Mouse (Mus musculus) CH12F3 (cell line): ENCODE data around the gene Ano9.

Source experiments
- in situ Hi-C: fragments of 300-500 bp; cut with MboI; formaldehyde crosslinking; loops from 2 replicates; pipeline ENCODE4 v1.14.3; 2020; ENCODE audit warnings: low sequenced_read_pairs

The Ano9 gene

DNA sequence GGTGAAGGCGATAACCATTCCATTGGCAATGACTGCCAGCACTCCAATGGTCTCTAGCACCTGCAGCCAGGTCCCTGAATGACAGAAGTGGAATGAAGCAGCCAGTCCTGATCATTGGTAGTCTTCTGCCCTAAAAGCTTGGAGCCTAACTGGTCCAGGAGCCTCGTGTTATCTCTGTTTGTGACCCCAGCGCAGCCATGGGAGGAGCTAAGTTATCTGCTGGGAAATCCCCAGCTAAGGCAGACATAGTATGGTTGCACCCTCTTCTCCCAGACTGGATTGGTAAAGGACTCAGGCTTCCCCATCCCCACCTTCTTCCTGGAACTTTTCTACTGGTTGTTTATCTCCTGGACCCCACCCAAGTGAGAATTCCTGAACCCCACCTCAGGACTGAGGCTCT, 14.4 kb downstream of the Ano9 start:
- in situ Hi-C loops: no loop called here

DNA sequence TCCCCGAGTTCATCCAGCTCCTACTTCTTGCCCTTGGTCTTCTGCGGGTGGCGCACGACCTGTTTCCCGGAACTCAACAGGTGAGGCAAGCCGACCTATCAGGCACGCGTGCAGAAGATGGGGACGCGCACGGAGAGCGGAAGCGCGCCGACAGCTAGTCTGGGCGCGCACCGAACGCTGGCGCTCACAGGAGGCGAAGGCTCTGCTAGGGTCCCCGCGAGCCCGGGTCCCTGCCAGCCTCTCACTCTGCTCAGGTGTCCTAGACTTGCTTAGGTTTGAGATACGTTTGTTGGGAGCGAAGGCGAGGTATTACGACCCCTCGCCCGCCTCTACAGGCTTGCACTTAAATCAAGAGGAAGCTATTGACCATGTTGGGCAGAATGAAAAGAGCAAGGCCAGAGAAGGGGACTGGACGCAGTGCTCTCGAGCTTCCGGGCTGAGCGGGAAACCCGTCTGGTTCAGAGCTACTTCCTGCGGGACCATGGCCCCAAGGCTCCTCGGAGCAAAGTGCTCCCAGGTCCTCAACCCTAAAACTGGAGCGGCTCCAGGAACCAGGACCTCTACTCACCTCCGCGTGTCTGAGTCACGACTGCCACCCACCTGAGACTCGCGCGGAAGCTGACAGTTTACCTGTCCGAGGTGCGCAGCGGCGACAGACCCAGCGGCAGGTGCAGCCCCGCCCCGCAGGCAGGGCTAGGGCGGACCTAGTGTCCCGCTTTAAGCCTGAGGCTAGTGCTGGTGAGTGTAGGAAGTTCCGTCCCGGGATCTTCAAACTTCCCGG, 17.5 kb downstream of the Ano9 start, which contains the start of gene Sigirr:
Gene Sigirr, minus strand, starts transcription at position 662 of the 781 bp plus-strand sequence.
- in situ Hi-C loops: loop anchor here (5.0 to 25.0 kb wide), 2 partner anchors 72 to 262 kb away; partner anchors contain the start of gene Rnh1

DNA sequence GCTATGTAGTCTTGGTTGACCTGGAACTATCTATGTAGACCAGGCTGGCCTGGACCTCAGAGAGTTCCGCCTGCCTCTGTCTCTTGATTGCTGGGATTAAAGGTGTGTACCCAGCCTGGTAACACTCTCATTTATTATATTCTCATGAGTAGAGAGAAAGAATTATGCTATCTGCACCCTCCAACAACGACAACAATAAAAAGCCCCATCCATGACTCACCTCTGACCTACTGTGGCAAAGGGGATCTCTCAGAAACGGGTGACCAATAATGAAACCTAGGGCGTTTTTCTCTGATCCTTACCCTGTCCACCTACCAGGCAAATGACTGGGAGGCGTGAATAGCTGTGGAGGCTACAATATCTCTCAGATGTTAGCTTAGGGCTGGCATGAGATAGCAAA, 20.4 kb downstream of the Ano9 start:
- in situ Hi-C loops: loop anchor here (5.0 to 25.0 kb wide), 2 partner anchors 75 to 265 kb away; partner anchors contain the start of gene Rnh1

DNA sequence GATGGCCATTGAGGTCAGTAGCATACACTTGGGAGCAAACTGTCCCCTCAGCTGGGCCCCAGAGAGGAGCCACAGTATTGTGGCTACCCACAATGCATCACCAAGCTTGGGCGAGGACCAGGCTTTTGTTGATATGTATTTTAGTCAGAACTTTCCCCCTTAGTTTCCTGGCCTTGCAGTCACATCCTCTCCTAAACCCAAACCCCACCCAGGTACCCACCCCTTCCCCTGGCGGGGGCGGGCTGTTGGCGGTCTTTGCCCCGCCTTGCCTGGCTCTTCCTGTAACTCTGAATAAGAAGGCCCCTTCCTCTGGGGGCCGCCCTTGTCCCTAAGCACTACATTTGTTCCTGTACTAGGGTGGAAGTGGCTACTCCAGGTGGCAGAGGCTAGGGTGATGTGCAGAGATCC, 21.0 kb downstream of the Ano9 start:
- in situ Hi-C loops: loop anchor here (5.0 to 25.0 kb wide), 2 partner anchors 76 to 266 kb away; partner anchors contain the start of gene Rnh1

GRCm38 (mm10) chr7:141096021-141096420, 21.6 kb downstream of the Ano9 start:
- in situ Hi-C loops: loop anchor here (5.0 to 25.0 kb wide), 2 partner anchors 76 to 266 kb away; partner anchors contain the start of gene Rnh1

GRCm38 (mm10) chr7:141094487-141095205, 23.0 kb downstream of the Ano9 start:
- in situ Hi-C loops: loop anchor here (5.0 to 25.0 kb wide), 2 partner anchors 78 to 268 kb away; partner anchors contain the start of gene Rnh1

- in situ Hi-C loops: loop anchor here (25.0 kb wide), 1 partner anchor 268 kb away; no protein-coding TSS in a partner anchor
Measured at GRCm38 (mm10) chr7:141093950-141094349, 23.7 kb downstream of the Ano9 start.

DNA sequence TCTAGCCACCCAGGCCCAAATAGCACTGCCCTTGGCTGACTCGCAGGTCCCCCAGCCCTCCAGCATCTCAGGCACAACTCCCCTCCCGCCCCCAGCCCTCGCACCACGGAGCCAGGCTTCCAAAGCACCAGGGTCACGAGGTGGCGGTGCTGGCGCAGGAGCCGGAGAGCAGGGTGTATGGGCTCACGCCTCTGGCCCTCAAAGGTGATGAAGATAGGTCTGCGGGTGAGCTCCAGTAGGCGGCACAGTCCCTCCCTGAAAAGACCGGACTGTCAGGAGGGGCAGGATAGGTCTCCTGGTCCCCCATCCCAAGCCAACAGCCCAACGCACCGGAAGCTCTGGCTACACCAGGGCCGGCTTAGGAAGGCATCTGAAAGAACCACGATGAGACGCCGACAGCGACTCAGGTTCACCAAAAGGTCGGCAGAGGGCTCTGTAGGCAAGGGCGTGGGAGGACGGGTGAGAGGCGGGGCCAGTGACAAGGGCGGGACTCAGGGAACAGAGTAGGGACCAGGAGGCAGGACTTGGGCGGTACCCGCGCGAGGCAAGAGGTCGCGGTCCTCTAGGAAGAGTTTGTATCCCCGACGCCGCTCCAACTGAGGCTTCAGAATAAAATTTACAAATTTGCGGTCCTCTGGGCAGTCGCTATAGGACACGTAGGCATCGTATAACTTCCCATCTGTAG, 25.4 kb downstream of the Ano9 start:
- in situ Hi-C loops: loop anchor here (25.0 kb wide), 1 partner anchor 270 kb away; no protein-coding TSS in a partner anchor

DNA sequence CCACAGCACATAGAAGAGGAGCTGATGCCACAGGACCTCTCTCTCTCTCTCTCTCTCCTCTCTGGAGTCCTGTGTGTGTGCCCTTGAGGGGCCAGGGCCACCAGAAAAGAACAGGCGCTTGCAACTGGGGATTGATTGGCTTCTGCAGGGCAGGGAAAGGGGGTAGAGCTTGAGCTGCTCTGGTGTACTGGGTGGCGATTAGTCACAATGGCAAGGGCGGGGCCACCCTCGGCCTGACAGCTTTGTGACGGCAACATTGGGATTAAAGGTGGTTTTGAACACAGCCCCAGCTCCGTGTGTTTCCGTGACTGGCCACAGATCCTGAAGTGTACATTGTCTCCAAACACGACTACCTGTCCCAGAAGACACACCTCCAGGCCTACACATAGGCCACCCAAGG, 27.4 kb downstream of the Ano9 start:
- in situ Hi-C loops: loop anchor here (25.0 kb wide), 1 partner anchor 272 kb away; no protein-coding TSS in a partner anchor

DNA sequence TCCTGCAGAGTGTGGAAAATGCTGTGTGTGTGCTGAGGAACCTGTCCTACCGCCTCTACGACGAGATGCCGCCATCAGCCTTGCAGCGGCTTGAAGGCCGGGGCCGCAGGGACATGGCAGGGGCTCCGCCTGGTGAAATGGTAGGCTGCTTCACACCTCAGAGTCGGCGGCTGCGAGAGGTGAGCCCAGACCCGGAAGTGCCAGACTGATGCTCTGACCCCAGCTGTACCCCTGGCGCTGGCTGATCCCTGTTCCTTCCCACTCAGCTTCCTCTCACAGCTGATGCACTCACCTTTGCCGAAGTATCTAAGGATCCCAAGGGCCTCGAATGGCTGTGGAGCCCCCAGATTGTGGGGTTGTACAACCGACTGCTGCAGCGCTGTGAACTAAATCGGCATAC, 29.1 kb downstream of the Ano9 start:
- in situ Hi-C loops: loop anchor here (25.0 kb wide), 1 partner anchor 274 kb away; no protein-coding TSS in a partner anchor

DNA sequence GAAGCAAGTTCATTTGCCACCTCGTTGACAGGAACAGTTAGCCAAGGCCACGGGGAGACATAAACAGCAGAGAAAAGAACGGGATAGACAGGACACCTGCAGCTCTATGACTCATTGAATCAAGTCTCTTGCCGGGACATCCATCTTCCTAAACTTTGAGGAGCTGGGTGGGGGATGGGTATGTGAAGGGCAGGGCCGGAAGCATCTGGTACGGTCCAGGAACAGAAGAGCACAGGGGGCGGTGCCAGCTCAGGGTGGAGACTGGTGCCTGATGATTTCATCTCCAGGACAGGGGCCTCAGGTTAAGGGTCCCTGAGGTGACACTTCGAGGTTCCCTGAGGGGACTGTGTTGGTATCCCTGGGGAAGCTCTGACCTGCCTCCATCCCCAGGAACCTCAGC, 29.7 kb downstream of the Ano9 start:
- in situ Hi-C loops: loop anchor here (25.0 kb wide), 1 partner anchor 274 kb away; no protein-coding TSS in a partner anchor

GRCm38 (mm10) chr7:141079481-141080449, 37.8 kb downstream of the Ano9 start:
- in situ Hi-C loops: loop anchor here (25.0 kb wide), 1 partner anchor 283 kb away; no protein-coding TSS in a partner anchor

DNA sequence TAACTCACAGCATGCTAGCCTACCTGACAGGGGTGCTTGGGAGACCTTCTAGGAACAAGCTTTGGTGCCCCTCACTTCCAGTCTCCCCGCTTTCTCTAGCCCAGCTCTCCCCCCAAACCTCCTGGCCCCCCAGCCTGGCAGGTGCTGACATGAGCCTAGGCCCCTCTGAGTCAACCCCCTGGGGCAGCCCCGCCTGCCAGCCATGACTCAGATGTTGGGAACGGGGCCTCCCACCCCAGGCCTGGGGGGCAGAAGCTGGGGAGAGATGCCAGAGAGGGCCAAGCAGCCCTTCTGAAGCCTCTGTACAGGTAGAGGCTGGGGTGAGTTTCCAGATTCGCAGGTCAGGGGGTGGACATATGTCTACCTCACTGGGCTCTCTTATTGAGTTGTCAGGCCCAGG, 38.7 kb downstream of the Ano9 start:
- in situ Hi-C loops: loop anchor here (25.0 kb wide), 1 partner anchor 283 kb away; no protein-coding TSS in a partner anchor

DNA sequence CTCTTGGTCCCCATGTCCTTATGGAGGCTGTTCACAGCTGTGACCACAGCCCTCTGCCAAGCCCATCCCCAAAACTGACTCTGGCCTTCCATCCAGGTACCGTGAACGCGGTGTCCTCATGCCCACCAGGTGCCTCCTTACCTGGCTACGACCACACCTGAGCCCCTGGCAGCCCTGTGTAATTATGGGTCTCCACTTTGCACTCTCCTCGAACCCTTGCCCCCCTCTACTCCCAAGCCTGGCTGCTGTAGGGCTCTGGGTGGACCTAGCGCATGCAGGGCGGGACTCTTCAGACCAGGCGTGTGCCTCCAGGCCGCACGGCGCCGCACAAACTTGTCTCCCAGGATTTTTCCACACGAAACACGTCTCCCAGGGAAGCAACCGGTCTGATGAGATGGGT, 39.8 kb downstream of the Ano9 start, which contains the start of gene Pkp3:
Gene Pkp3, plus strand, starts transcription at position 378 of the 400 bp plus-strand sequence.
- in situ Hi-C loops: loop anchor here (25.0 kb wide), 1 partner anchor 284 kb away; no protein-coding TSS in a partner anchor

DNA sequence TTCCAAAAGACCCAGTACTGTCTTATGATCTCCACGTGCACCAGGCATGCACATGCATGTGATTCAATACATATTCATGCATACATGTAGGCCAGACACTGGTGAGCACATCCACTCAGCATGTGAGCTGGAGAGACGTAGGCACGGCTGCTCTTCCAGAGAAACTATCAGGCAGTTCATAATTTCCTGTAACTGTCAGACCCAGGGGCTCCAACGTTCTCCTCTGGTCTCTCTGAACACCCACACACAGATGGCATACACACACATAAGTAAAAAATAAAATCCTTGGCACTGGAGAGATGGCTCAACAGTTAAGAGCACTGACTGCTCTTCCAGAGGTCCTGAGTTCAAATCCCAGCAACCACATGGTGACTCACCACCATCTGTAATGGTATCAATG, 43.8 kb downstream of the Ano9 start:
- in situ Hi-C loops: no loop called here

DNA sequence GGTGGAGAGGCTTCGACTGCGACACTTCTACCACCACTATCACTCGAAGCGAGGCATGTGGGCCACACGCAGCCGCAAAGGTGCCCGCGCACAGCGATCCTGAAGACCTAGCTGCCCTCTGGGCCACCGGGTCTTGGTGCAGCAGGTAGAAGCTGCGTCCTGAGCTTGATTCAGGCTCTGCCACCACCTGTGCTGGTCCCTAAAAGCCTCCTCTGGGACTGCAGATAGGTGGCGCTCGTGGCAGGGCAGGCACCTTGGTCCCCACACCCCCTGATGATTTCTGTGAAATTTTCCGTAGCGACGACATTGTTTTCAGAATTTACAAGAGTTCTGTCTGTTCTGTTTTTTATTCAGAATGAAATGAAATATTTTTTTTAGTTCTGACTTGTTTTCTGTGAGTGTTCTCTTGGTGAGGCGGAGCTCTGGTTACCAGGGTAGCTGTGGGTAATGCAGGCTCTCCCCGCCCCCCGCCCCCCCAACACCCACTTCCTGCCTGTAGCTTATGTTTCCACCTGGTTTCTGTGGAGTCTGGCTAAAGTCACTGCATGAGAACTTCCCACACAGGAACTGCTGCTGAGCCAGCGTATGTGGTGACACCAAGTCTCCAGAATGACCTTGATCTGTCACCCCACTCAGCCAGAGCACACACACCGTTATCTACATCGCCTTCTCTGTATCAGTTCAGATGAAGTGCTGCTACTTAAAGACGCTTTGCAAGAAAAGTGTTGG, 45.4 kb downstream of the Ano9 start:
- in situ Hi-C loops: no loop called here

- in situ Hi-C loops: no loop called here
Measured at GRCm38 (mm10) chr7:141070058-141070862, 47.3 kb downstream of the Ano9 start.

DNA sequence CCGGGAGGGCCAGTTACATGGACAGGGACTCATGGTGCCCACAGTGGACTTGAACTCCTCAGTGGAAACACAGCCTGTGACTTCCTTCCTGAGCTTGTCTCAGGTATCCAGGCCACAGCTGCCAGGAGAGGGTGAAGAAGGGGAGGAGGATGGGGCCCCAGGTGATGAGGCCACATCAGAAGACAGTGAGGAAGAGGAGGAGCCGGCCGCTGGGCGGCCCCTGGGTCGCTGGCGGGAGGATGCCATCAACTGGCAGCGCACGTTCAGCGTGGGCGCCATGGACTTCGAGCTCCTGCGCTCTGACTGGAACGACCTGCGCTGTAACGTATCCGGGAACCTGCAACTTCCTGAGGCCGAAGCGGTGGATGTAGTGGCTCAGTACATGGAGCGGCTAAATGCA, 49.3 kb downstream of the Ano9 start:
- in situ Hi-C loops: no loop called here
